Mouse (Mus musculus): ENCODE measurements around the gene Prkg1. TPM values are rescaled to one million over a fixed set of nuclear protein-coding genes. Genes with fewer than 3 reads are reported as not detected.

Prkg1 gene
- total RNA-seq, 1 experiment from 2014 or later = 21.6 TPM

DNA sequence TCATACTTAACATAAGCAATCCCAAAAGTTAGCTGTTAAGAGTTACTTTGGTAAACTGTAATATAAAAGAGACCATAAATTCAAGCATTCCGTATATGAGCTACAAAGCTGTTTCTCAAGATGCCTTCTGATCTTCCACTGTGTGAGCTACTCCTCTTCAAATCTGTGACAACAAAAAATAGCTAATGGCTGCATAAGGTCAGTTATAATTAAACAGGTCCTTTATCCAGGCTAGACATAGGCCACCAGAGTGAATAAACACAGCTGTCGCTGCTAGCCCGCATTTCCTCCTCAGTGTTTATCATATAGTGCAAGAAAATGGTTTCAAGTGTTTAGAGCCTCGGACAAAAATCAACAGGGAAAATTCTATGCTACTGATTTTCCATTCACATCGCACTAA is 218.8 kb downstream of the Prkg1 start:
- no peak for ATAC-seq (replicated peaks in 1 of 2; ENCODE audit: insufficient read depth in 1 of 2, low FRiP score in 2 of 2, low TSS enrichment in 1 of 2, low read depth in 1 of 2, poor library complexity in 2 of 2, severe bottlenecking in 2 of 2)

DNA sequence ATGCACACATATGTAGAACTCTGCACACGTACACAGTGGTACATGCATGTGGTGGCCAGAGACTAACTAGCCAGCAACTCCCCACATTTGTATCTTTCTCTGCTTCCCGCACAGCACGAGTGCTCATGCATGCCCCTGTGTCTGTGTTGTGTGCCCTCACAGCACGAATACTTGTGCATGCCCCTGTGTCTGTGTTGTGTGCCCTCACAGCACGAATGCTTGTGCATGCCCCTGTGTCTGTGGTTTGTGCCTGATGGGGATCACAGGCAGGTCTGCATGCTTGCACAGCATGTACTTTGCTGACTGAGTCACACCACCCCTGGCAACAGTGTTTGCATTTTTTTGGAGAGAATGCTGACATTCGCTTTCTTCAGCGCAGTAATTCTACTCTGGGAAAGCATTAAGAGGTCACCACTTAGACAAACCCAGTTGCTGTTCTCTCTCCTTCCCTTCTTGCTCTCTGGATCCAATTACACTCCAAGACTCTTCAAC is 233.5 kb downstream of the Prkg1 start:
- ATAC-seq (replicated peaks in 1 of 2; ENCODE audit: insufficient read depth in 1 of 2, low FRiP score in 2 of 2, low TSS enrichment in 1 of 2, low read depth in 1 of 2, poor library complexity in 2 of 2, severe bottlenecking in 2 of 2) = no peak

DNA sequence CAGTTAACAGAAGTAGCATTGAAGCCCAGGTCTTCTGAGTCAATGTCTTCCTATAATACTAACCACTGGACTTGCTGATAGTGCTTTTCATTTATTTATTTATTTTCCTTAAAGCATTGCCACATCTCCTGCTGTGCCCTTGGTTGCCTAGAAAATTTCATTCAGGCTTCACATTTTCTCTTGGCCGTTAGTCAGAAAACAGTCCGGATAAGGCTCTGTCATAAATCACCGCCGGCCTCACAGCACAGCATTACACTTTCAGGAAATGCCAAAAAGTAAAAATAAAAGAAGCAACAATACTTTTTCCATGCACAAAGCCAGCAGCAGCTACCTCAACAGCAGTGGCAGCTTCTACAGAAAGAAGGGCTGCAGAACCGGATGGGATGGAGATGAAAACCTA is 234.2 kb downstream of the Prkg1 start:
- ATAC-seq (replicated peaks in 1 of 2; ENCODE audit: insufficient read depth in 1 of 2, low FRiP score in 2 of 2, low TSS enrichment in 1 of 2, low read depth in 1 of 2, poor library complexity in 2 of 2, severe bottlenecking in 2 of 2) = peak; percentile 60 to 62; a peak in 3 of 4 replicates

DNA sequence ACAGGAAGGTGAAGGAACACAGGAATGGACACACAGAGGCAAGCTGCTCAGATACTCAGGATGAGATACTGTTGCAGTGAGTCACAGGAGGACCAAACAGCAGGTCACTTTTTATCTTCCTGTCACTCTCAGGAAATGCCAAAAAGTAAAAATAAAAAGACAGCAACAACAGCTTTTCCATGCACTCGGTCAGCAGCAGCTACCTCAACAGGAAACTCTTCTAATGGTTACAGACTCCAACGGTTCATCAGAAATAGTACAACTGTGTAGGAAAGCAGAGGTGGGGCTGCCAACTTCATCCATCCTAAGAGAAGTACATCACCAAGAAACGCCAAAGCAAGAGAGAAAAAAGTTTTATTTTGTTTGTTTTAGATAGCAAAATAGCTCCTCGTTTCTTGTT is 234.9 kb downstream of the Prkg1 start:
- ATAC-seq (replicated peaks in 1 of 2; ENCODE audit: insufficient read depth in 1 of 2, low FRiP score in 2 of 2, low TSS enrichment in 1 of 2, low read depth in 1 of 2, poor library complexity in 2 of 2, severe bottlenecking in 2 of 2) = no peak

DNA sequence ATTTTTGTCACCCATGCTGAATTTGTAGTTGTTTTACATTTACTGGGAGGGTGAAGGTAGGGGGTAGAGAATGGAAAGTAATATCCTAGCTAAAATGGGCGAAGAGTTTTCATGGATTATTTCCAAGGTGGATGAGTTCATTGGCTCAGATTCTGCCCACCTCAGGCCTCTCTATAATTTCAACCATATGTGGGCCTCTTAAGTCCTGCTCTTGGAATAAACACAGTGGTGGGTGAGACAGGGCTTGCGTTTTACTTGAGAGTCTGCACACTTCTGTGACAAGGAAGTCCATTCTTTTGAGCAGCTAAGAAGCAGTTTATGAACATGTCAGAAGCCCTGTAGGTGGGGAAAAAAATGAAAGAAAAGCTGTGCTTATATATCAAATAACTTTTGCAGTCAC is 250.3 kb downstream of the Prkg1 start:
- ATAC-seq (replicated peaks in 1 of 2; ENCODE audit: insufficient read depth in 1 of 2, low FRiP score in 2 of 2, low TSS enrichment in 1 of 2, low read depth in 1 of 2, poor library complexity in 2 of 2, severe bottlenecking in 2 of 2) = no peak

DNA sequence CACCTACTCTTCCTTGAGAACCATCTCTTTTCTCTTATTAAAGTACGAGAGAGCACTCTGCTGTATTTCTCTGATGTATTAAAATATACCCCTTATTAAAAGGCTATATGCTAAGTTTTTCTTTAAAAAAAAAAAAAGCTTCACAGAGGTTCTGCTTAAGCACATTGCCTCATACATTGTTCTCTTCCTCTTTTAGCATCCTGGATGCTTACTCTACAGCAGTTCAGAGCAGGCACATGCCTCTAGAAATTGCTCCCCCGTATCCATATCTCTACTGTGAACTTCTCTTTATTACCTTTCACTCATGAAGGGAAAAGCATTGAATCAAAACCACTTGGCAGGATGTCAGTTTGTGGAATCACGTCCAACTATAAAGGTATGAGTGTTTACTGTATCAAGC is 257.0 kb downstream of the Prkg1 start:
- ATAC-seq (replicated peaks in 1 of 2; ENCODE audit: insufficient read depth in 1 of 2, low FRiP score in 2 of 2, low TSS enrichment in 1 of 2, low read depth in 1 of 2, poor library complexity in 2 of 2, severe bottlenecking in 2 of 2) = peak in 1 of 2 experiments; percentile 27; a peak in 1 of 4 replicates

DNA sequence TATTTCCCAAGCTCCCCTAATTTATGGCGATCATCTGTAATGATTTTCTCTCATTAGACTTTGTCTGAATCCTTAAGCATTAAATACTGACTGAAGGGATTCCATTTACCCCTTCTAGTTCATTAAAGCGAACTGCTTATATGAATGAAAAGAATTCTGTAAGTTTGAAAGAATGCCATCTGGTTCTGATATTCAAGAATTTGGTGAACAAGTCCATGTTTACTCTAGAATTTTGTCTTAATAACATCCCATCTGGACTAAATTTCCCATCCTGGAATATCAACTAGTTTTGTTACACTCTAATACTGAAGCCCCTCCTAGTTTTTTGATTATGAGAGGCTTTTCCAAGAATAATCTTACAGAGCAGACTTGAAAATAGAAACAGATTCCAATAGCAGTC is 258.5 kb downstream of the Prkg1 start:
- ATAC-seq (replicated peaks in 1 of 2; ENCODE audit: insufficient read depth in 1 of 2, low FRiP score in 2 of 2, low TSS enrichment in 1 of 2, low read depth in 1 of 2, poor library complexity in 2 of 2, severe bottlenecking in 2 of 2) = no peak

DNA sequence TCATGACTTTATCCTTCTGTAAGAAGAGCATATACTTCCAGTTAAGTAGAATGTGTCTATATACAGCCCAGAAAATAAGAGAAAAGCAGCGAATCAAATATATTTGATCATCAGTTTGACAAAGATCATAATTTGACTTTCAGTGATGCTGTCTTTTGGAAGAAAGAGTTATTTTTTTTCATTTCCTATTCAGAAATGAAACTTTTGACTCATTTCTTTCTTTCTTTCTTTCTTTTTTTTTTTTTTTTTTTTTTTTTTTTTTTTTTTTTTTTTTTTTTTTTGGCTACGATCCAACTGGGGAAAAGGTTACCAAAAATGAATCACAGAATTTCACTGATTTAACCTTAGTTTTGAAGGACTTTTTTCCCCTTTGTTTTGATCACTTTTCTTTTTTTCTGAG is 259.8 kb downstream of the Prkg1 start:
- no peak for ATAC-seq (replicated peaks in 1 of 2; ENCODE audit: insufficient read depth in 1 of 2, low FRiP score in 2 of 2, low TSS enrichment in 1 of 2, low read depth in 1 of 2, poor library complexity in 2 of 2, severe bottlenecking in 2 of 2)

DNA sequence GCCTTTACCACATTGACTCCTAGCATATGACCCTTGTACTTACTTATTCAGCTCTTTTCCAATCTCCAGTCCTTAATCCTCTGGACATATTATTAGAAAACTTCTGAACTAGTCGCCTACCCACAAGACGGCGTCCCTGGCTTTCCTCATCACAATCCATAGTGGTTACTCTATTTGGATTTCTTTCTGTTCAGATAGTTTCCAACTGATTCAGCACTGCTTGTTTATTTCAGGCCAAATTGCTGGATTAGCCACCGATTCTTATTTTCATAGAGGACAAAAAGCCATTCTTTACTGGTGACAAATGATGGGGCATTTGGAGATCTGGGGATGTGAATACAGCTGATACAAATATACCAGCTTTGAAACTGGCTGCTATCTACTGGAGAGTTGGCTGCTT is 267.4 kb downstream of the Prkg1 start:
- ATAC-seq (replicated peaks in 1 of 2; ENCODE audit: insufficient read depth in 1 of 2, low FRiP score in 2 of 2, low TSS enrichment in 1 of 2, low read depth in 1 of 2, poor library complexity in 2 of 2, severe bottlenecking in 2 of 2) = no peak

DNA sequence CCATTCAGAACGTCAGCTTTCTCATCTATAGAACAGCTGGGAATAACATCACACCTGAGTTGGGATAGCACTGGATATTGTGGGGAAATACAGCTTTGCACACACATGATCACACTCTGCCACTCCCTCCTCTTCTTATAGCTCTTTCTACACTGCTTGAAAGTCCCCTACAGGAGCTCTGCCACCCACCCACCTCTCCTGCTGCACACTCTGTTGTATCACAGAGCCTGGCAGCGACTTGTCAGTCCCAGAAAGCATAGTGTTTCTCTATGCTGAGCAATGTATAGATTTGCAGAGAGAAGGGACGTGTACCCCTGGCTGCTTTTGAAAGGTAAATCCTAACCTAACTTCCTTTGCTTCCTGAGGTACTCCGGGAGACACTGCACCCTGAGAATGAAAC is 275.2 kb downstream of the Prkg1 start:
- ATAC-seq (replicated peaks in 1 of 2; ENCODE audit: insufficient read depth in 1 of 2, low FRiP score in 2 of 2, low TSS enrichment in 1 of 2, low read depth in 1 of 2, poor library complexity in 2 of 2, severe bottlenecking in 2 of 2) = no peak

DNA sequence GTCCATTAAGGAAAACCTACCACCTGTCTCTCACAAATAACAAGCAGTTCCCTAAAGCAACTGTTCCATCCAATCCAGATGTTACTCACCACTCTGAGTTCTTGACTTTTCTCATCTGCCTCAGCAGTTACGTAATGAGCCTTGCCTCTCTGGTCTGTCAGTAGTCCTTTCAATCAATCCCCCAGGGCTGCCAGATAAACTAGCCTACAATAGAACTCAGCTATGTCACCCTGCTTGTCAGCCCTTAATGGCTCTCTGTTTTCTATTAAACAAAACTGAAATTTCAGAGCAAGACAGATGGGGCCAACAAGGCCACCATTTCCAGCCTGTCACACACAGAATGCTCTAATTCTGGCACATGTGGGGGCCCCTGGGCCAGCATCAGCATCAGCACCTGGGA is 293.1 kb downstream of the Prkg1 start:
- ATAC-seq (replicated peaks in 1 of 2; ENCODE audit: insufficient read depth in 1 of 2, low FRiP score in 2 of 2, low TSS enrichment in 1 of 2, low read depth in 1 of 2, poor library complexity in 2 of 2, severe bottlenecking in 2 of 2) = no peak

DNA sequence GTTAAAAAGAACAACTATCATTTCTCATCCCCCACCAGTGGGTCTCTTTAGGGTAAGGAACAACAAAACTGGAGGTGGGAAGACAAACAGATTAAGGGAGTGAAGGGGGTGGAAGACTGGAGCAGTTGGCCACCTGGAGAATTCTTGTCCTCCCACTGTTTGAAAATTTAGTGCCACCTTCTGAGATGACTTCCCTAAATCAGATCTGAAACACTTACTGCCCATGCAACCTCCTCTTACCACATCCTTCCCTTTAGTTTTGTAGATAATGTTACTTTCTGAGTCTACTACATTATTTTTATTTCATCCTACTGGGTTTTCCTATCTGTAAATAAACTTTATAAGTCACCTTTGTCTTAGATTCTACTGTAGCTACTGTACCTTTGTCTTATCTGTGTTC is 304.6 kb downstream of the Prkg1 start:
- peak; percentile 53 to 80; a peak in 2 of 4 replicates for ATAC-seq (replicated peaks in 1 of 2; ENCODE audit: insufficient read depth in 1 of 2, low FRiP score in 2 of 2, low TSS enrichment in 1 of 2, low read depth in 1 of 2, poor library complexity in 2 of 2, severe bottlenecking in 2 of 2)

DNA sequence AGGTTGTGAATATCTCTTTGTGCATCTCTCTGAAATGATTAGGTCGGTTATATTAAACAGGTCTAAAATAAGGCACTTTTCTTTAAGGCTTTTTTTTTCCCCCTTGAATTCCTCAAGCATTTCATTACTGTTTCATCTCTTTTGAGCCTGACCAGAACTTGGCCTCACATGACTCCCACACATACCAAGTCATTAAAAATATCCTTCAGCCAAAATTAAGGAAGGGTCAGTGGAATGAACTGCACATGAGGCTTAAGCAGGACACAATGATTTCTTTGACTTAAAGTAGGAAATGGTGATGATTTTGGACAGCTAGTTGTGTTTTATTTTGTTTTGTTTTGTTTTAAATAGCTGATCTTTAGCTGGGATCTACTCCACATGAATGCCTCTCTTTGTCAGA is 320.7 kb downstream of the Prkg1 start:
- ATAC-seq (replicated peaks in 1 of 2; ENCODE audit: insufficient read depth in 1 of 2, low FRiP score in 2 of 2, low TSS enrichment in 1 of 2, low read depth in 1 of 2, poor library complexity in 2 of 2, severe bottlenecking in 2 of 2) = no peak

DNA sequence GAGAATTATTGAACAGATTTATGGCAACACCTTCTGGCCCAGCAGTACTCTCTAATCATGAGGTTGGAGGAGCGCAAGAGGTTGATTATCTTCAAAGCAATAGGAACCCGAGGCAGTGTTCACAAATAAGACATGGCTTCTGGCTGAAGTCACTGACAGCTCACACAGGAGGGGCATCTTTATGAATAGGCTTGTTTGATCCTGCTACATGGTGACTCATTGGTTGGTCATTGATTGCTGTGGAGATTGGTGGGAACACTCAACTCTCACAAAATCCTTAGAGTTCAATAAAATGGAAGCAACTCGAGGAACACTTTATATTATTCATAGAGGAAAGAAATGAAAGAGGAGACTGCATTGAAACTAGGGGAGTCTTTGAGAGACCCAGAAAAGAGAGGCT is 322.5 kb downstream of the Prkg1 start:
- no peak for ATAC-seq (replicated peaks in 1 of 2; ENCODE audit: insufficient read depth in 1 of 2, low FRiP score in 2 of 2, low TSS enrichment in 1 of 2, low read depth in 1 of 2, poor library complexity in 2 of 2, severe bottlenecking in 2 of 2)

DNA sequence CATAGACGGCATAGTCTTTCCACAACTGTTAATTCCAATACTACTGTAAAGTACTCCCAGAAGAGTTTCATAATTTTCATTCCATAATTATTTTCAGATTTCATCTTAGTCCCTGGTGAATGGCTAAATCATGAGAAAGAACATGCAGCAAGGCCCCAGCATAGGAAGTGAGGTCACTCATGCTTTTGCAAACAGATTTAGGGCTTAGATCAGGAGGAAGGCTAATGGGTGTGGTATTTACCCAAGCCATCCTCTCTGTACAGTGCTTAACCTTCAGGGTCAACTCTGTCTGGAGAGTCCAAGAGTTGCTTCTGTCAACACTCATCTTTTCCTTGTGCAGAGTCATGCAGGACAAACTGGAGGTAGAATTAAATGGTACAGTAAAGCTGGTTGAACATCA is 331.4 kb downstream of the Prkg1 start:
- ATAC-seq (replicated peaks in 1 of 2; ENCODE audit: insufficient read depth in 1 of 2, low FRiP score in 2 of 2, low TSS enrichment in 1 of 2, low read depth in 1 of 2, poor library complexity in 2 of 2, severe bottlenecking in 2 of 2) = no peak

DNA sequence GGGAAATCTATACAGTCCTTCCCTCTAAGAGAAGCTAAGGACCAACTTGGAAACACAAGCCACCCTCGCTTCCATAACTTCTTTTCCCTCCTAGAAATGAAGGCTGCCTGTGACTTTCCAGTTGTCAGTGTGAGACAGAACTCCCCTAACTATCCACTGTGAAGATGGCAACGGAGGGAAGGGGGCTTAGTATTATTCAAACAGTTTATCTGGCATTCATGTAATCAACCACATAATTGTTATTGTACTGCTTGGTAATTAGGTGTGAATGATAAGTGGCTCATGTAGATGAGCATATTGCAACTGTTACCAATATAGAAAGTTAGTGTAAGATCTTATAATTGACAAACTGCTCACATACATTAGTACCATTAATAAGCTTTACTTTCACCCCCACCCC is 333.4 kb downstream of the Prkg1 start:
- no peak for ATAC-seq (replicated peaks in 1 of 2; ENCODE audit: insufficient read depth in 1 of 2, low FRiP score in 2 of 2, low TSS enrichment in 1 of 2, low read depth in 1 of 2, poor library complexity in 2 of 2, severe bottlenecking in 2 of 2)

DNA sequence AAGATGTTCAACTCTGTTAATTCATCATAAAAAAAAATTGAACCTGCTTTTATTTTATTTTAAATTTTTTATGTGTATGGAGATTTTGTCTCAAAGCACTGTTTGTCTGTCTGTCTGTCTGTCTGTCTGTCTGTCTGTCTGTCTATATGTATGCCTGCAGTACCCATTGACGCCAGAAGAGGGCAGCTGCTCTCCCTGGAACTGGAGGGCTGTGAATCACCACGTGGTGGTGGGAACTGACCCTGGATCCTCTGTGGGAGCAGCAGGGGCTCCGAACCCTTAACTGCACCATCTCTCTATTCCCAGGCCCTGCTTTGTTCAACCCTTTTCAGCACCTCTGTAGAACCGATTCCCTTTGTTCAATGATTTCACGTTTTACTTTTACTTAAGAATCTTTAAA is 338.7 kb downstream of the Prkg1 start:
- no peak for ATAC-seq (replicated peaks in 1 of 2; ENCODE audit: insufficient read depth in 1 of 2, low FRiP score in 2 of 2, low TSS enrichment in 1 of 2, low read depth in 1 of 2, poor library complexity in 2 of 2, severe bottlenecking in 2 of 2)

DNA sequence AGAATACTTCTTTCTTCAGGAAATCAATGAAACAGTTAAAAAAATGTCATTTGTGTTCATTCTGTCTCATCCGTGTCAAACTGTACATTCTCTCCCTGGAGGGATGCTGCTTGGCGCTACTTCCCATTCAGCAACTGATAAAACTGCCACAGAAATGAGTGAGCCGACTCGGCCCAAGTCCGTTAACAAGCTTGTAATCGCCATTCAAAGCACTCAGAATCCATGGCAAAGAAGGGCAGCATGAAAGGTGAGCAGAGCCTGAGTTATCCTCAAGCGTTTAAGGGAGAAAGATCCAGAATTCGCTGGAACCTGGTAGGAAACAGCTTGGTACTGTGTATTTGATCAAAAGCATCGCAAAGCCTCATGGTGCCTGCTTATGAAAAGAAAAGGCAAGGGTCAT is 339.6 kb downstream of the Prkg1 start:
- no peak for ATAC-seq (replicated peaks in 1 of 2; ENCODE audit: insufficient read depth in 1 of 2, low FRiP score in 2 of 2, low TSS enrichment in 1 of 2, low read depth in 1 of 2, poor library complexity in 2 of 2, severe bottlenecking in 2 of 2)

DNA sequence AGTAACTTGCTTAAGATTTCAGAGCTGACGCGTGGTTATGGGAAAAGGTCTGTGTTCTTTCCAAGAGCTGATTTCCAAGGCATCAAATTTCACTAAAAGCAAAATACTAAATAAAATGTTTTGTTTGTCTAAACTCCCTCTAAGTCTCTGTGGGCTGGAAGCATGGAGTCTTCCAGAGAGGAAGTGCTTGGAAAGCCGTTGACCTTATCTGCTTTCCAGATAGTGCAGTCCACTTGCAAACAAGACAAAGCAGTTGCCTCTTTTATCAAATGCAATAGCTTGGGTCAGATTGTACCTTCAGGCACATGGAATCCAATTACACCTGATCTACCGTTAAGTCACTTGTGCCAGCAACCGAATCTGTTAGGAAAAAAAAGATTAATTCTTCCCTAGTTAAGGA is 340.5 kb downstream of the Prkg1 start:
- ATAC-seq (replicated peaks in 1 of 2; ENCODE audit: insufficient read depth in 1 of 2, low FRiP score in 2 of 2, low TSS enrichment in 1 of 2, low read depth in 1 of 2, poor library complexity in 2 of 2, severe bottlenecking in 2 of 2) = no peak

DNA sequence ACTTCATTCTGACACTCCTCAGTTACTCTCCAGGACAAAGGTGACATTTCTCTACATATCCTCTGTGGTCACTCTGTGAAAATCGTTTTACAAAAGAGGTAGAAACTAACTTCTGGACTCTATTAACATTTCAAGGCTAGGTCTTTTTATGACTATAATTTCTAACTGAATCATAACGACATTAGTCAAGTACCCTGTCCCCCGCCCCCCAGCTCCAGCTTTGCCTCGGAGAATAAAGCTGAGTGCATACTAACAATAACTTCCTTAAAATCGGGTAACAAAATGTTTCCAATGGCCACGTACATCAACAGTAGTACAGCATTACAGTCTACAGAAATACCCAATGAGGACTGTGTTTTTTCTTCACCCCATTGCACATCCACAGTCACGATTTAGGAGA is 351.3 kb downstream of the Prkg1 start:
- ATAC-seq (replicated peaks in 1 of 2; ENCODE audit: insufficient read depth in 1 of 2, low FRiP score in 2 of 2, low TSS enrichment in 1 of 2, low read depth in 1 of 2, poor library complexity in 2 of 2, severe bottlenecking in 2 of 2) = no peak
